11 mouse cellular contexts compared by ENCODE assay signal in the genomic region with DNA sequence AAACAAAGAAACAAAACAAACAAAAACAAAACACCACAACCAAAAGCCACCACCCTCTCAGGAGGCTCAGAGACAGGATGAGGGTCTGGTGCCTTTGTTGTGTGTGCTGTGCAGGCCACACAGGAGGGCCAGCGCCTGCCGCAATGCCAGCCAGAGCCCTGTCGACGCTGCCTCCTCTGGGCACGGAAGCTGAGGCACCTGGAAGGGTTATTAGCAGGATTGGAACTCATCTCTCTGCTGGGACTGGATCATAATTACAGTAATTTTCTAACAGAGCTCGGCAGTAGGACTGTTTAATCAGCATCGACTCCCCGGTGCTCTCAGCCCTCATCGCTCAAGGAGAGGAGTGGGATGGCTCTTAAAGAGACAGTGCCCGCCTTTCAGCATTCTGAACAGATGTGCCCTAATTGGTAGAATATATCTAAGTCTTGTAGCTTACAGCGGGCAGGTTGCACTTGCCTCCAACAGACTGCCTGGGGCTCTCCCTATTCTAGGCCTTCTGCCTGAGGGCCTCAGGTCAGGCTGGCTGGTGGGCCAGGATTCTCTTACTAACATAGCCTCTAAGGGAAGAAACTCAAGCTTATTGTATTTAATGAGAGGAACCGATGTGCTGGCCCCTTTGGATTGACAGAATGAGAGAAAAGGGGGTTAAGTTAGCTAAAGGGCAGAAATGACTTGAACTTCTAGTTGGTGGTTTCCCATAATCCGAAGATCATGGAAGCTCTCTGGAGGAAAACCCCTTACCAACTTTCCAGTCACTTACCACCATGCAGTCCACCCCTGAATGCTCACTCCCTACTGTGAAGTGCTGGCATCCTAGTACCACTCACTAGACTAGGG. TPM values are rescaled to one million over a fixed set of nuclear protein-coding genes. Genes with fewer than 3 reads are reported as not detected.
DNase-seq lines count a peak whose midpoint lies in the region; ATAC-seq lines count a peak whose summit lies in the region.
"Had no signal": no experiment of that assay in that cellular context is flagged by ENCODE, and none has a peak within 500 bp of the region (broad histone marks: within the 10 kb centered on the region; RNA-seq: fewer than 3 reads in every experiment).

No protein-coding gene starts in this region.

- ATAC-seq in heart, embryonic 11.5 days (replicated peaks; ENCODE audit: insufficient number of reproducible peaks, low FRiP score, low TSS enrichment): no peak
- ATAC-seq in lung, embryonic 16.5 days (ENCODE audit: low read depth): no peak
- ATAC-seq in liver, embryonic 13.5 days (ENCODE audit: low read depth): no peak
- no peak for ATAC-seq in stomach, embryonic 15.5 days (ENCODE audit: insufficient read depth, low FRiP score, low read depth)

- no peak overlapping the region for H3K4me2 ChIP-seq in heart, embryonic 11.5 days
- H3K4me2 ChIP-seq in lung, embryonic 16.5 days (ENCODE audit: low read depth, low read length): no peak overlapping the region
- no peak overlapping the region for H3K4me2 ChIP-seq in liver, embryonic 13.5 days
- H3K4me2 ChIP-seq in stomach, embryonic 15.5 days: no peak overlapping the region

- WGBS in heart, embryonic 11.5 days (ENCODE audit: insufficient replicate concordance): 43% methylated on average over 13 of the region's 13 CpGs
- 44% methylated on average over 13 of the region's 13 CpGs for WGBS in lung, embryonic 16.5 days
- WGBS in liver, embryonic 13.5 days (ENCODE audit: insufficient replicate concordance): 59% methylated on average over 13 of the region's 13 CpGs
- 55% methylated on average over 13 of the region's 13 CpGs for WGBS in stomach, embryonic 15.5 days

- H3K9ac ChIP-seq in heart, embryonic 11.5 days (ENCODE audit: low read depth, low read length): no peak overlapping the region
- no peak overlapping the region for H3K9ac ChIP-seq in lung, embryonic 16.5 days (ENCODE audit: low read length)
- no peak overlapping the region for H3K9ac ChIP-seq in liver, embryonic 13.5 days
- no peak overlapping the region for H3K9ac ChIP-seq in stomach, embryonic 15.5 days

- H3K36me3 ChIP-seq in heart, embryonic 11.5 days (ENCODE audit: control insufficient read depth, insufficient read depth, low read length): peaks cover 7% of the 10 kb centered on the region
- no peaks in the 10 kb centered on the region; the same call in none of the 2 replicates for H3K36me3 ChIP-seq in lung, embryonic 16.5 days (ENCODE audit: control insufficient read depth, insufficient read depth, low read length)
- peaks cover 24% of the 10 kb centered on the region for H3K36me3 ChIP-seq in liver, embryonic 13.5 days
- 0 out of 2 replicates have a peak, but pooled peaks cover 2% of the 10 kb centered on the region for H3K36me3 ChIP-seq in stomach, embryonic 15.5 days

- no peaks in the 10 kb centered on the region for H3K4me1 ChIP-seq in heart, embryonic 11.5 days (ENCODE audit: control insufficient read depth, insufficient read depth, low read length)
- H3K4me1 ChIP-seq in lung, embryonic 16.5 days (replicated peaks; ENCODE audit: control insufficient read depth, insufficient read depth, low read length): peaks cover 21% of the 10 kb centered on the region
- peaks cover 9% of the 10 kb centered on the region; the same call in 1 of the 2 replicates for H3K4me1 ChIP-seq in liver, embryonic 13.5 days (replicated peaks)
- peaks cover 9% of the 10 kb centered on the region; the same call in 1 of the 2 replicates for H3K4me1 ChIP-seq in stomach, embryonic 15.5 days

- peak; percentile 83 for DNase-seq in heart, adult 11 months
- DNase-seq in lung, postnatal 36 days: no peak
- no peak for DNase-seq in liver, embryonic 13.5 days
- DNase-seq in right cerebral cortex, postnatal 14 days: no peak
- DNase-seq in frontal cortex, postnatal 10 days (ENCODE audit: low spot score in 2 of 2): no peak
- DNase-seq: cerebellum, postnatal 10 days; kidney, adult 9 months; spleen, adult 18-20 months had no signal

- H3K9me3 ChIP-seq in heart, embryonic 11.5 days (replicated peaks; ENCODE audit: control insufficient read depth, low read length): no peaks in the 10 kb centered on the region
- H3K9me3 ChIP-seq in lung, embryonic 16.5 days (ENCODE audit: control insufficient read depth, low read length): no peaks in the 10 kb centered on the region
- no peaks in the 10 kb centered on the region for H3K9me3 ChIP-seq in liver, embryonic 13.5 days (replicated peaks)
- H3K9me3 ChIP-seq in stomach, embryonic 15.5 days: no peaks in the 10 kb centered on the region

- H3K27ac ChIP-seq in heart, embryonic 11.5 days (ENCODE audit: low read depth, low read length): no peak overlapping the region
- H3K27ac ChIP-seq in lung, embryonic 16.5 days (ENCODE audit: low read length): peak overlapping the region; percentile 66
- H3K27ac ChIP-seq in liver, embryonic 13.5 days: peak overlapping the region; percentile 64; the same call in 1 of the 2 replicates
- H3K27ac ChIP-seq in stomach, embryonic 15.5 days: peak overlapping the region; percentile 27; the same call in 1 of the 2 replicates

- no peaks in the 10 kb centered on the region for H3K27me3 ChIP-seq in heart, embryonic 11.5 days (ENCODE audit: control insufficient read depth, insufficient read depth, low read length)
- no peaks in the 10 kb centered on the region for H3K27me3 ChIP-seq in lung, embryonic 16.5 days (ENCODE audit: control insufficient read depth, insufficient read depth, low read depth, low read length)
- no peaks in the 10 kb centered on the region for H3K27me3 ChIP-seq in liver, embryonic 13.5 days
- H3K27me3 ChIP-seq in stomach, embryonic 15.5 days (replicated peaks): no peaks in the 10 kb centered on the region

- H3K4me3 ChIP-seq in heart, embryonic 11.5 days (ENCODE audit: low read depth, low read length): no peak overlapping the region
- no peak overlapping the region for H3K4me3 ChIP-seq in lung, embryonic 16.5 days (ENCODE audit: low read length)
- no peak overlapping the region for H3K4me3 ChIP-seq in liver, embryonic 13.5 days (replicated peaks)
- no peak overlapping the region for H3K4me3 ChIP-seq in stomach, embryonic 15.5 days (replicated peaks)

RNA-seq across cellular contexts. Expression of a gene that starts 12.6 kb away (rescaled TPM):
- 6.8 and 7.0 TPM in 2 replicates for polyA plus RNA-seq in heart, embryonic 11.5 days (2014; fragmentation: Nextera tagmentation; extraction: Ambion mirVana)
- 15.4 and 16.6 TPM in 2 replicates for polyA plus RNA-seq in lung, embryonic 16.5 days (2015; fragmentation: Nextera tagmentation; extraction: Ambion mirVana)
- 9.7 and 10.6 TPM in 2 replicates for polyA plus RNA-seq in liver, embryonic 13.5 days (2015; fragmentation: Nextera tagmentation; extraction: Ambion mirVana)
- 16.5 and 17.4 TPM in 2 replicates for polyA plus RNA-seq in stomach, embryonic 15.5 days (2015; fragmentation: Nextera tagmentation; extraction: Ambion mirVana)

RNA-seq across cellular contexts. Expression of a gene that starts 24.2 kb away (rescaled TPM):
- 50.7 and 60.0 TPM in 2 replicates for polyA plus RNA-seq in heart, embryonic 11.5 days (2014; fragmentation: Nextera tagmentation; extraction: Ambion mirVana)
- 100 and 102 TPM in 2 replicates for polyA plus RNA-seq in lung, embryonic 16.5 days (2015; fragmentation: Nextera tagmentation; extraction: Ambion mirVana)
- 47.5 and 51.9 TPM in 2 replicates for polyA plus RNA-seq in liver, embryonic 13.5 days (2015; fragmentation: Nextera tagmentation; extraction: Ambion mirVana)
- 99.1 and 99.2 TPM in 2 replicates for polyA plus RNA-seq in stomach, embryonic 15.5 days (2015; fragmentation: Nextera tagmentation; extraction: Ambion mirVana)
